Mouse (Mus musculus): Measurements from ENCODE around the gene Rsu1. TPM values are rescaled to one million over a fixed set of nuclear protein-coding genes. Genes with fewer than 3 reads are reported as not detected.
A peak's percentile ranks its signal among the peaks of the same experiment; 100 is the strongest.

Gene Rsu1
- polyA plus RNA-seq, 1 experiment from 2014 or later, result 54.0 TPM

DNA sequence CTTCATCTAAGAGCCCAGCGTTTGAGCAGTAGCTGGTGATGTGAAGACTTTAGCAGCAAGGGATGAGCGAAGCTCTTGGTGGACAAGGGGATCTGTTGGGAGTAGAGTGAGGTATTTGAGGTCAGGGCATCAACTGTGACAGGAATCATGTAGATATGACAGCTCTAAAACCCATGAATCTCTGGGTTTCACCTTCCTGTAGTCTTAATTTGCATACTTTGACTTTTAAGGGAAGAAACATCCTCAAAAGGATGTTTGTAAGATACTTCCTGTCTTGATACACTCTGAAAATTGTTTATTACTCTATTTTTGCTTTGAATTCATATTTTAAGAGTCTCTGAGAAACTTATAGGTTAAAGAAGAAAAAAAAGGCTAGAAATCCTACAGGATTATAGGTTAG, 183.4 kb downstream of the Rsu1 start:
- no peak overlapping the region for H3K4me2 ChIP-seq (ENCODE audit: low read depth, low read length)
- 72% methylated on average over 2 of the region's 2 CpGs for WGBS (ENCODE audit: insufficient replicate concordance)
- no peaks in the 10 kb centered on the region for H3K4me1 ChIP-seq (ENCODE audit: control insufficient read depth, low read depth, low read length)
- H3K4me3 ChIP-seq (ENCODE audit: low read depth, low read length), result no peak overlapping the region
- no peak overlapping the region for H3K9ac ChIP-seq (ENCODE audit: low read depth, low read length)
- no peak for ATAC-seq (ENCODE audit: low read depth)
- H3K27ac ChIP-seq (ENCODE audit: low read length), result no peak overlapping the region
- H3K27me3 ChIP-seq (ENCODE audit: control insufficient read depth, insufficient read depth, low read depth, low read length), result no peaks in the 10 kb centered on the region
- no peaks in the 10 kb centered on the region for H3K9me3 ChIP-seq (replicated peaks; ENCODE audit: control insufficient read depth, low read length)
- no peaks in the 10 kb centered on the region for H3K36me3 ChIP-seq (ENCODE audit: control insufficient read depth, insufficient read depth)

DNA sequence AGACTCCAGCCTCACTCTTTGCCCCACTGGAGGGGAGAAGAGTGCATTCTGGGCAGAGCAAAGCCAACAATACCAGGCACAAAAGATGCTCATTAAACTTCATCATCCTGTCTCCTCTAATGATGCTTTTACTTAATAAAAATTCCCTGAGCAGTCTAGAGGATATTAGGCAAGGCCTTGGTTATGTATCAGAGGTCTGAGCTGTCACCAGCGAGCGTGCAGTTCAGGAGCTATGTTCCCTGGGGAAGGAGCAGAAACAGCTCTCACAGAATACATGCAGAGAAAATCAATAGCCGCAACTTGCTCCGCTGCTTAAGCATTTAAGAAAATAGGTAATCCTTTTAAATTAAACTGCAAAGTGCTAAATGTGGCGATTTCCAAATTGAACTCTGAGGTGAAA, 187.0 kb downstream of the Rsu1 start:
- Histone ChIP-seq H3K9me3 (replicated peaks; ENCODE audit: control insufficient read depth, low read length) (no peaks in the 10 kb centered on the region), H3K4me1 (ENCODE audit: control insufficient read depth, low read depth, low read length) (no peaks in the 10 kb centered on the region), H3K27ac (ENCODE audit: low read length) (no peak overlapping the region), H3K4me2 (ENCODE audit: low read depth, low read length) (no peak overlapping the region), H3K4me3 (ENCODE audit: low read depth, low read length) (no peak overlapping the region), H3K36me3 (ENCODE audit: control insufficient read depth, insufficient read depth) (no peaks in the 10 kb centered on the region), H3K9ac (ENCODE audit: low read depth, low read length) (no peak overlapping the region), H3K27me3 (ENCODE audit: control insufficient read depth, insufficient read depth, low read depth, low read length) (no peaks in the 10 kb centered on the region)
- 75% methylated on average over 5 of the region's 5 CpGs for WGBS (ENCODE audit: insufficient replicate concordance)
- ATAC-seq (ENCODE audit: low read depth), result no peak

GRCm38 (mm10) chr2:13080476-13080875, 190.7 kb downstream of the Rsu1 start:
- no peak overlapping the region for H3K4me2 ChIP-seq (ENCODE audit: low read depth, low read length)
- no peaks in the 10 kb centered on the region for H3K4me1 ChIP-seq (ENCODE audit: control insufficient read depth, low read depth, low read length)
- WGBS (ENCODE audit: insufficient replicate concordance), result 63% methylated on average over 2 of the region's 2 CpGs
- no peak overlapping the region for H3K27ac ChIP-seq (ENCODE audit: low read length)
- no peak overlapping the region for H3K9ac ChIP-seq (ENCODE audit: low read depth, low read length)
- no peak overlapping the region for H3K4me3 ChIP-seq (ENCODE audit: low read depth, low read length)
- H3K9me3 ChIP-seq (replicated peaks; ENCODE audit: control insufficient read depth, low read length), result no peaks in the 10 kb centered on the region
- no peaks in the 10 kb centered on the region for H3K36me3 ChIP-seq (ENCODE audit: control insufficient read depth, insufficient read depth)
- H3K27me3 ChIP-seq (ENCODE audit: control insufficient read depth, insufficient read depth, low read depth, low read length), result no peaks in the 10 kb centered on the region
- no peak for ATAC-seq (ENCODE audit: low read depth)

DNA sequence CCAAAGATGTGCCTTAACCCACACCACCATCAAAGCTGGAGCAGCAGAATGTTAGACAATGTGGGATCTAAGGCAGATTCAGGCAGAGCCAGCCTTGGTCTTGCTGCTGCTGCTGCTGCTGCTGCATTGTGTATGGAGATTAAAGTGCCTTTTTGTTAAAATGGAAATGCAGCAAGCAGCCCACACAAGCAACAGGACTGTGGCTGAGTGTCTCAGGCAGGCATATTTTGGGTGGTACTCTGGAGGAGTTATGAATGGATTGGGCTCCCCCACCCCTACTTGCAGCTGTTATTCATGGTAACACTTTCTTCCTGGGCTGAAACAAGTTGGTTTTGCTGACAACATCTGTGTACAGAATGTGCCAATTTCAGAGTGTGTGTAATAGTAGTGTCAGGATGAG, 199.0 kb downstream of the Rsu1 start:
- no peak for ATAC-seq (ENCODE audit: low read depth)
- no peaks in the 10 kb centered on the region for H3K4me1 ChIP-seq (ENCODE audit: control insufficient read depth, low read depth, low read length)
- H3K36me3 ChIP-seq (ENCODE audit: control insufficient read depth, insufficient read depth), result no peaks in the 10 kb centered on the region

GRCm38 (mm10) chr2:13060426-13061170, 210.6 kb downstream of the Rsu1 start:
- 68% methylated on average over 5 of the region's 5 CpGs for WGBS (ENCODE audit: insufficient replicate concordance)
- no peak for ATAC-seq (ENCODE audit: low read depth)
- H3K9me3 ChIP-seq (replicated peaks; ENCODE audit: control insufficient read depth, low read length), result no peaks in the 10 kb centered on the region

More for the DNA sequence above, 199.0 kb downstream of the Rsu1 start:
- no peaks in the 10 kb centered on the region for H3K9me3 ChIP-seq (replicated peaks; ENCODE audit: control insufficient read depth, low read length)
- no peak overlapping the region for H3K4me2 ChIP-seq (ENCODE audit: low read depth, low read length)
- no peaks in the 10 kb centered on the region for H3K27me3 ChIP-seq (ENCODE audit: control insufficient read depth, insufficient read depth, low read depth, low read length)
- no peak overlapping the region for H3K4me3 ChIP-seq (ENCODE audit: low read depth, low read length)
- H3K27ac ChIP-seq (ENCODE audit: low read length), result no peak overlapping the region
- no peak overlapping the region for H3K9ac ChIP-seq (ENCODE audit: low read depth, low read length)

DNA sequence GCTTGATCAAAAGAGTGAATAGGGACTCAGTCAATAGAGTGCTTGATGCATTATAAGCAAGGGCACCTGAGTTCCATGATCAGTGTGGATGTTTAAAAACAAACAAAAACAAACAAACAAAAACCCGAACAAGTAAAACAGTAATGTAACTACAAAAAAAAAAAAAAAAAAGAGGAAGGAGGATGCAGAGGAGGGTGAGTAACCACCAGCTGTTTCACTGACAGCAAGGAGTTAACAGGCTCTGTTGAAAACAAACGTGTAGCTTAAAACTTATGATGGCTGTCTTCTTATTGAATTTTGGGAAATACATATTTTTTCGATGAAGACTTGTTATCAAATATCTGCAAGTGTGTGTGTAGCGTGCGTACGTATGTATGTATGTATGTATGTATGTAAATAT, 222.6 kb downstream of the Rsu1 start:
- H3K9ac ChIP-seq (ENCODE audit: low read depth, low read length), result no peak overlapping the region
- 64% methylated on average over 6 of the region's 6 CpGs for WGBS (ENCODE audit: insufficient replicate concordance)
- ATAC-seq (ENCODE audit: low read depth), result no peak
- H3K36me3 ChIP-seq (ENCODE audit: control insufficient read depth, insufficient read depth), result no peaks in the 10 kb centered on the region
- peaks cover 13% of the 10 kb centered on the region for H3K4me1 ChIP-seq (ENCODE audit: control insufficient read depth, low read depth, low read length)
- no peak overlapping the region for H3K4me3 ChIP-seq (ENCODE audit: low read depth, low read length)
- H3K27me3 ChIP-seq (ENCODE audit: control insufficient read depth, insufficient read depth, low read depth, low read length), result no peaks in the 10 kb centered on the region
- H3K9me3 ChIP-seq (replicated peaks; ENCODE audit: control insufficient read depth, low read length), result no peaks in the 10 kb centered on the region
- no peak overlapping the region for H3K4me2 ChIP-seq (ENCODE audit: low read depth, low read length)
- H3K27ac ChIP-seq (ENCODE audit: low read length), result no peak overlapping the region

More at GRCm38 (mm10) chr2:13060426-13061170, 210.6 kb downstream of the Rsu1 start:
- Histone ChIP-seq H3K4me3 (ENCODE audit: low read depth, low read length) (no peak overlapping the region), H3K9ac (ENCODE audit: low read depth, low read length) (no peak overlapping the region), H3K36me3 (ENCODE audit: control insufficient read depth, insufficient read depth) (no peaks in the 10 kb centered on the region), H3K27me3 (ENCODE audit: control insufficient read depth, insufficient read depth, low read depth, low read length) (no peaks in the 10 kb centered on the region), H3K4me2 (ENCODE audit: low read depth, low read length) (no peak overlapping the region), H3K27ac (ENCODE audit: low read length) (no peak overlapping the region), H3K4me1 (ENCODE audit: control insufficient read depth, low read depth, low read length) (no peaks in the 10 kb centered on the region)

- H3K27ac ChIP-seq (ENCODE audit: low read length), result no peak overlapping the region
- peak overlapping the region; percentile 32; the same call in 1 of the 2 replicates for H3K4me2 ChIP-seq (ENCODE audit: low read depth, low read length)
- no peak overlapping the region for H3K9ac ChIP-seq (ENCODE audit: low read depth, low read length)
- WGBS (ENCODE audit: insufficient replicate concordance), result 45% methylated on average over 4 of the region's 4 CpGs
- no peak overlapping the region for H3K4me3 ChIP-seq (ENCODE audit: low read depth, low read length)
- no peaks in the 10 kb centered on the region for H3K36me3 ChIP-seq (ENCODE audit: control insufficient read depth, insufficient read depth)
- ATAC-seq (ENCODE audit: low read depth), result peak; percentile 98
- H3K9me3 ChIP-seq (replicated peaks; ENCODE audit: control insufficient read depth, low read length), result no peaks in the 10 kb centered on the region
- no peaks in the 10 kb centered on the region for H3K27me3 ChIP-seq (ENCODE audit: control insufficient read depth, insufficient read depth, low read depth, low read length)
- peaks cover 13% of the 10 kb centered on the region for H3K4me1 ChIP-seq (ENCODE audit: control insufficient read depth, low read depth, low read length)
These were observed 226.7 kb downstream of the Rsu1 start for GRCm38 (mm10) chr2:13044555-13044954.

DNA sequence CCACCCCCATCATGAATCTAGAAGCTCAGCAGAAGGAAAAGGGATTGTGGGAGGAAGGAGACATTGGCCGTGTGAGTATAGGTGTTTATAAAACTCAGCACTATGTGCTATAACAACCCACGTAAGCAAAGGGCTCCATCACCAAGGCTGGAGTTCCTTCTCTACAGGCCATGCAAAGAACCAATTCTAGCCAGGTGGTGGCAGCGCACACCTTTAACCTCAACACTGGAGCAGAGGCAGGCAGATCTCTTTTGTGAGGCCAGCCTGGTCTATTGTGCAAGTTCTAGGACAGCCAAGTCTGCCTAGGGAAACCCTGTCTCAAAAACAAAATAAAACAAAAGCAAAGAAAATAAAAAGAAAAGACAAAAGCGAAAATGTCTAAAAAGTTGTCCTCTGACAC, 231.4 kb downstream of the Rsu1 start:
- Histone ChIP-seq H3K36me3 (ENCODE audit: control insufficient read depth, insufficient read depth) (no peaks in the 10 kb centered on the region), H3K4me2 (ENCODE audit: low read depth, low read length) (no peak overlapping the region), H3K27ac (ENCODE audit: low read length) (no peak overlapping the region), H3K4me3 (ENCODE audit: low read depth, low read length) (no peak overlapping the region), H3K9me3 (replicated peaks; ENCODE audit: control insufficient read depth, low read length) (no peaks in the 10 kb centered on the region), H3K4me1 (ENCODE audit: control insufficient read depth, low read depth, low read length) (peaks cover 8% of the 10 kb centered on the region), H3K27me3 (ENCODE audit: control insufficient read depth, insufficient read depth, low read depth, low read length) (no peaks in the 10 kb centered on the region), H3K9ac (ENCODE audit: low read depth, low read length) (no peak overlapping the region)
- 66% methylated on average over 4 of the region's 4 CpGs for whole genome bisulfite sequencing (ENCODE audit: insufficient replicate concordance)
- no peak for ATAC-seq (ENCODE audit: low read depth)

GRCm38 (mm10) chr2:13038772-13039171, 232.4 kb downstream of the Rsu1 start:
- H3K27me3 ChIP-seq (ENCODE audit: control insufficient read depth, insufficient read depth, low read depth, low read length), result no peaks in the 10 kb centered on the region
- no peak for ATAC-seq (ENCODE audit: low read depth)
- 62% methylated on average over 3 of the region's 3 CpGs for WGBS (ENCODE audit: insufficient replicate concordance)
- no peak overlapping the region for H3K4me2 ChIP-seq (ENCODE audit: low read depth, low read length)
- H3K4me1 ChIP-seq (ENCODE audit: control insufficient read depth, low read depth, low read length), result no peaks in the 10 kb centered on the region; the same call in 1 of the 2 replicates
- no peaks in the 10 kb centered on the region for H3K36me3 ChIP-seq (ENCODE audit: control insufficient read depth, insufficient read depth)
- no peak overlapping the region for H3K9ac ChIP-seq (ENCODE audit: low read depth, low read length)
- no peak overlapping the region for H3K27ac ChIP-seq (ENCODE audit: low read length)
- H3K9me3 ChIP-seq (replicated peaks; ENCODE audit: control insufficient read depth, low read length), result no peaks in the 10 kb centered on the region
- no peak overlapping the region for H3K4me3 ChIP-seq (ENCODE audit: low read depth, low read length)

Data from liver, embryonic 16.5 days (tissue).